Comparison of ENCODE assay signal across 8 mouse cellular contexts in genomic region chr5:142439911-142440432, GRCm38 (mm10). TPM values are rescaled to one million over a fixed set of nuclear protein-coding genes. Genes with fewer than 3 reads are reported as not detected.
DNase-seq lines count a peak whose midpoint lies in the region; ATAC-seq lines count a peak whose summit lies in the region.

No protein-coding gene starts in this region.

- no peak for ATAC-seq in CD4-positive, CD25-positive, alpha-beta regulatory T cell, adult 4 months
- ATAC-seq in neural tube, embryonic 11.5 days (ENCODE audit: insufficient read depth, low FRiP score, low TSS enrichment) = peak; percentile 55
- ATAC-seq in hindbrain, embryonic 14.5 days (ENCODE audit: low FRiP score) = peak; percentile 62
- peak; percentile 79 for ATAC-seq in midbrain, embryonic 11.5 days (ENCODE audit: low FRiP score)

- peak overlapping the region; percentile 42 for H3K4me2 ChIP-seq in neural tube, embryonic 11.5 days (ENCODE audit: low read depth)
- peak overlapping the region; percentile 44 for H3K4me2 ChIP-seq in hindbrain, embryonic 14.5 days (replicated peaks)
- H3K4me2 ChIP-seq in midbrain, embryonic 11.5 days = peak overlapping the region; percentile 48

- H3K36me3 ChIP-seq in neural tube, embryonic 11.5 days (ENCODE audit: control insufficient read depth, insufficient read depth, low read length) = peaks cover 2% of the 10 kb centered on the region
- peaks cover 24% of the 10 kb centered on the region for H3K36me3 ChIP-seq in hindbrain, embryonic 14.5 days (replicated peaks; ENCODE audit: control insufficient read depth, insufficient read depth)
- H3K36me3 ChIP-seq in midbrain, embryonic 11.5 days (ENCODE audit: control insufficient read depth, insufficient read depth, low read length) = peaks cover 7% of the 10 kb centered on the region

- H3K27ac ChIP-seq in neural tube, embryonic 11.5 days (ENCODE audit: low read depth, low read length) = peak overlapping the region; percentile 74
- H3K27ac ChIP-seq in hindbrain, embryonic 14.5 days = peak overlapping the region; percentile 74
- H3K27ac ChIP-seq in midbrain, embryonic 11.5 days (ENCODE audit: low read depth, low read length) = peak overlapping the region; percentile 79

- H3K9me3 ChIP-seq in neural tube, embryonic 11.5 days (ENCODE audit: control insufficient read depth, low read length) = no peaks in the 10 kb centered on the region
- H3K9me3 ChIP-seq in hindbrain, embryonic 14.5 days (ENCODE audit: control insufficient read depth, low read length) = no peaks in the 10 kb centered on the region
- no peaks in the 10 kb centered on the region for H3K9me3 ChIP-seq in midbrain, embryonic 11.5 days (ENCODE audit: control insufficient read depth, low read length)

- no peak overlapping the region for H3K9ac ChIP-seq in neural tube, embryonic 11.5 days (ENCODE audit: low read length)
- 0 out of 2 replicates have a peak overlapping the region, but pooled peaks have one; percentile 24 for H3K9ac ChIP-seq in hindbrain, embryonic 14.5 days
- H3K9ac ChIP-seq in midbrain, embryonic 11.5 days (ENCODE audit: low read length) = peak overlapping the region; percentile 30; the same call in 1 of the 2 replicates

- peak overlapping the region; percentile 26 for H3K4me3 ChIP-seq in neural tube, embryonic 11.5 days (ENCODE audit: low read depth, low read length)
- H3K4me3 ChIP-seq in hindbrain, embryonic 14.5 days (replicated peaks; ENCODE audit: low read length) = peak overlapping the region; percentile 9; the same call in 1 of the 2 replicates
- H3K4me3 ChIP-seq in midbrain, embryonic 11.5 days (ENCODE audit: low read depth, low read length) = peak overlapping the region; percentile 25

- peak; percentile 59 for DNase-seq in CD4-positive, CD25-positive, alpha-beta regulatory T cell, adult 2 months (ENCODE audit: low read depth, low spot score)
- DNase-seq in neural tube, embryonic 11.5 days (ENCODE audit: low spot score) = no peak
- DNase-seq in neural tube, embryonic 10.5 days (ENCODE audit: extremely low spot score, low spot score) = no peak
- no peak for DNase-seq in hindbrain, embryonic 14.5 days (ENCODE audit: low spot score)
- DNase-seq in midbrain, embryonic 11.5 days (ENCODE audit: low spot score, missing footprints) = peak; percentile 95
- DNase-seq in thymus, postnatal 4 days = peak; percentile 64
- DNase-seq in right cerebral cortex, postnatal 4 days = no peak

- 2% methylated on average over 12 of the region's 12 CpGs for WGBS in neural tube, embryonic 11.5 days
- WGBS in hindbrain, embryonic 14.5 days = 1% methylated on average over 12 of the region's 12 CpGs
- 2% methylated on average over 12 of the region's 12 CpGs for WGBS in midbrain, embryonic 11.5 days

- H3K27me3 ChIP-seq in neural tube, embryonic 11.5 days (ENCODE audit: control insufficient read depth, insufficient read depth, low read length) = no peaks in the 10 kb centered on the region
- no peaks in the 10 kb centered on the region for H3K27me3 ChIP-seq in hindbrain, embryonic 14.5 days (ENCODE audit: control insufficient read depth, insufficient read depth, low read length)
- no peaks in the 10 kb centered on the region for H3K27me3 ChIP-seq in midbrain, embryonic 11.5 days (ENCODE audit: control insufficient read depth, insufficient read depth, low read length)

- peaks cover 15% of the 10 kb centered on the region; the same call in 1 of the 2 replicates for H3K4me1 ChIP-seq in neural tube, embryonic 11.5 days (ENCODE audit: control insufficient read depth, insufficient read depth, low read length)
- peaks cover 24% of the 10 kb centered on the region for H3K4me1 ChIP-seq in hindbrain, embryonic 14.5 days (replicated peaks; ENCODE audit: control insufficient read depth, insufficient read depth, low read length)
- H3K4me1 ChIP-seq in midbrain, embryonic 11.5 days (ENCODE audit: control insufficient read depth, insufficient read depth, low read length) = peaks cover 37% of the 10 kb centered on the region

RNA-seq across cellular contexts. Expression of gene Ap5z1, which starts 23.8 kb away (rescaled TPM):
- 10 to 100 TPM; 19.5 to 28.9 TPM for polyA plus RNA-seq in CD4-positive, CD25-positive, alpha-beta regulatory T cell, adult 4 months (2017; shearing (Covaris generic))
- 11.7 and 12.0 TPM in 2 replicates for polyA plus RNA-seq in neural tube, embryonic 11.5 days (2014; fragmentation: Nextera tagmentation; extraction: Ambion mirVana)
- polyA plus RNA-seq in hindbrain, embryonic 14.5 days (2014; fragmentation: Nextera tagmentation; extraction: Ambion mirVana) = 12.6 and 12.9 TPM in 2 replicates
- 8.8 and 10.5 TPM in 2 replicates for polyA plus RNA-seq in midbrain, embryonic 11.5 days (2014; fragmentation: Nextera tagmentation; extraction: Ambion mirVana)

RNA-seq across cellular contexts. Expression of gene Foxk1, which starts 38.7 kb away (rescaled TPM):
- 10 to 100 TPM in 1 of 2 experiments, 1 to 10 TPM in 1; 8.2 to 13.2 TPM for polyA plus RNA-seq in CD4-positive, CD25-positive, alpha-beta regulatory T cell, adult 4 months (2017; shearing (Covaris generic))
- 3.9 and 4.7 TPM in 2 replicates for polyA plus RNA-seq in neural tube, embryonic 11.5 days (2014; fragmentation: Nextera tagmentation; extraction: Ambion mirVana)
- 5.4 and 5.9 TPM in 2 replicates for polyA plus RNA-seq in hindbrain, embryonic 14.5 days (2014; fragmentation: Nextera tagmentation; extraction: Ambion mirVana)
- 4.0 and 4.2 TPM in 2 replicates for polyA plus RNA-seq in midbrain, embryonic 11.5 days (2014; fragmentation: Nextera tagmentation; extraction: Ambion mirVana)

Comparison
In these comparisons a context has a peak if more than half of its experiments do, and no peak if none do; other contexts are left out.
1. DNase-seq: peak in CD4-positive, CD25-positive, alpha-beta regulatory T cell, adult 2 months (single experiment), midbrain, embryonic 11.5 days (single experiment) and thymus, postnatal 4 days (single experiment); none in neural tube, embryonic 11.5 days (single experiment), neural tube, embryonic 10.5 days (single experiment), hindbrain, embryonic 14.5 days (single experiment) and right cerebral cortex, postnatal 4 days (single experiment).
2. Peak in every context shown above with its lines, with median percentiles within 50 percentile points of each other: H3K27ac ChIP-seq, H3K4me2 ChIP-seq and H3K4me3 ChIP-seq.